Mouse (Mus musculus) small intestine, adult 2 months (tissue): ENCODE results near the gene Ubash3a.

Experiments used
- CTCF ChIP-seq: fragments of 200-500 bp; IDR thresholded peaks from 2 replicates; pipeline ENCODE4 v1.5.1; 2012; ENCODE audit warnings: low read depth, mild to moderate bottlenecking, control low read depth, inconsistent platforms, low read length, moderate library complexity, mixed read lengths; ENCODE audit not compliant: insufficient replicate concordance, insufficient read length; ENCODE audit errors: extremely low read depth
- POLR2A ChIP-seq: fragments of 200-500 bp; IDR thresholded peaks from 2 replicates; pipeline ENCODE4 v1.6.1; 2012; ENCODE audit warnings: low read depth, mild to moderate bottlenecking, control low read depth, inconsistent platforms, low read length, moderate library complexity

DNA sequence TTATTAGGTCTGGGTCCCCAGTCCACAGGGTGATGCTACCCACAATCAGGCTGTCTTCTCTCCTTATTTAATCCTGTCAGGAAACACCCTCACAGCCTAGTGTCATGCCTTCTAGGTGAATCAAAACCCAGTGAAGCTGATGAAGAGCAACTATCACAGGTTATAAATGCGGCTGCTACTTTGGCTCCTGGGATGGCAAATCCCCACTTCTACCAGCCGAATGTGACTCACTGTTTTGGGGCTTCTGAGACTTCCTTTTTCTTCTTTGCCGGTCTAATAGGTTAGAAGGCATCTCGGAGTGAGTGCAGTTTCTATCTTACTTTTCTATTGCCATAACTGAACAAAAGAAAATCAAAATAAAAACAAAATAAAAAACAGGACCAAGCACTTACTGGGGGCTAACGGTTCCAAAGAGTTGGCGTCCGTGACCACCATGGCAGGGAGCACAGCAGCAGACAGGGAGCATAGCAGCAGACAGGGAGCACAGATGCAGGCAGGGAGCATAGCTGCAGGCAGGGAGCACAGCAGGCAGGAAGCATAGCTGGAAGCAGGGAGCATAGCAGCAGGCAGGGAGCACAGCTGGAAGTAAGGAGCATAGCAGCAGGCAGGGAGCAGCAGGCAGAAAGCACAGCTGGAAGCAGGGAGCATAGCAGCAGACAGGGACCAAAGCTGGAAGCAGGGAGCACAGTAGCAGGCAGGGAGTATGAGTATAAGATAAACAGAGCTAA is 81.5 kb downstream of the Ubash3a start:
- TF ChIP-seq POLR2A: no peak
- no peak for TF ChIP-seq CTCF
